Comparison of ENCODE assay signal across 27 mouse cellular contexts in genomic region chr6:87743281-87743680, GRCm38 (mm10). TPM values are rescaled to one million over a fixed set of nuclear protein-coding genes. Genes with fewer than 3 reads are reported as not detected.
A peak's percentile ranks its signal among the peaks of the same experiment; 100 is the strongest.
DNase-seq lines count a peak whose midpoint lies in the region; ATAC-seq and TF ChIP-seq lines count a peak whose summit lies in the region.
"Had no signal": no experiment of that assay in that cellular context is flagged by ENCODE, and none has a peak within 500 bp of the region (broad histone marks: within the 10 kb centered on the region; RNA-seq: fewer than 3 reads in every experiment).

No protein-coding gene starts in this region.

- in situ Hi-C loops in CH12.LX (cut with MboI; ENCODE audit: low pct_ligation_motif_present, low pct_unique_long_range_greater_than_20kb, low sequenced_read_pairs), result no loop called here

- no peaks in the 10 kb centered on the region for H3K79me2 ChIP-seq in CH12.LX (replicated peaks; ENCODE audit: control insufficient read depth, extremely low read depth, insufficient read depth, poor library complexity, severe bottlenecking)

- no peak for ATAC-seq in heart, embryonic 12.5 days (ENCODE audit: insufficient number of reproducible peaks, low FRiP score)
- no peak for ATAC-seq in limb, embryonic 14.5 days (ENCODE audit: low FRiP score, low read depth)
- ATAC-seq: CD4-positive, CD25-positive, alpha-beta regulatory T cell, adult 4 months; forebrain, embryonic 16.5 days; intestine, postnatal 0 days had no signal

- no peak overlapping the region for H3K4me2 ChIP-seq in heart, embryonic 12.5 days
- H3K4me2 ChIP-seq in limb, embryonic 14.5 days (replicated peaks; ENCODE audit: low read depth, low read length, severe bottlenecking), result no peak overlapping the region
- no peak overlapping the region; the same call in 1 of the 2 replicates for H3K4me2 ChIP-seq in CH12.LX (ENCODE audit: insufficient read depth, low read depth, poor library complexity, severe bottlenecking)
- H3K4me2 ChIP-seq: embryonic facial prominence, embryonic 13.5 days; hindbrain, embryonic 14.5 days; limb, embryonic 13.5 days; lung, embryonic 15.5 days; midbrain, embryonic 11.5 days; neural tube, embryonic 13.5 days had no signal

- no peak overlapping the region for H3K27ac ChIP-seq in heart, embryonic 12.5 days (ENCODE audit: poor library complexity, severe bottlenecking)
- H3K27ac ChIP-seq in limb, embryonic 14.5 days (replicated peaks; ENCODE audit: low read depth, low read length), result no peak overlapping the region
- H3K27ac ChIP-seq in limb, embryonic 10.5 days, result no peak overlapping the region
- no peak overlapping the region for H3K27ac ChIP-seq in CH12.LX (ENCODE audit: insufficient read depth, low read depth)
- H3K27ac ChIP-seq in kidney, adult 2 months (ENCODE audit: insufficient read depth, low read depth, low read length), result no peak overlapping the region
- H3K27ac ChIP-seq: embryonic facial prominence, embryonic 13.5 days; hindbrain, embryonic 14.5 days; limb, embryonic 13.5 days; lung, embryonic 15.5 days; neural tube, embryonic 13.5 days had no signal

- no peaks in the 10 kb centered on the region for H3K27me3 ChIP-seq in heart, embryonic 12.5 days (replicated peaks)
- H3K27me3 ChIP-seq in limb, embryonic 14.5 days (ENCODE audit: control insufficient read depth, insufficient read depth, low read length), result no peaks in the 10 kb centered on the region
- H3K27me3 ChIP-seq in limb, embryonic 10.5 days (ENCODE audit: low read depth, poor library complexity, severe bottlenecking), result 0 out of 2 replicates have a peak, but pooled peaks cover 3% of the 10 kb centered on the region
- H3K27me3 ChIP-seq in CH12.LX (replicated peaks), result no peaks in the 10 kb centered on the region
- H3K27me3 ChIP-seq in kidney, adult 2 months (replicated peaks; ENCODE audit: control insufficient read depth, insufficient read depth, low read length), result no peaks in the 10 kb centered on the region
- H3K27me3 ChIP-seq: embryonic facial prominence, embryonic 13.5 days; limb, embryonic 13.5 days; lung, embryonic 15.5 days; neural tube, embryonic 13.5 days had no signal

- H3K4me1 ChIP-seq in heart, embryonic 12.5 days (replicated peaks), result peaks cover 32% of the 10 kb centered on the region
- peaks cover 5% of the 10 kb centered on the region; the same call in 1 of the 2 replicates for H3K4me1 ChIP-seq in limb, embryonic 14.5 days (ENCODE audit: control insufficient read depth, insufficient read depth, low read length)
- peaks cover under 1% of the 10 kb centered on the region; the same call in 1 of the 2 replicates for H3K4me1 ChIP-seq in limb, embryonic 10.5 days
- peaks cover 27 to 54% of the 10 kb centered on the region in 2 experiments for H3K4me1 ChIP-seq in CH12.LX (ENCODE audit: control insufficient read depth in 1 of 2, insufficient read depth in 2 of 2)
- H3K4me1 ChIP-seq in kidney, adult 2 months (ENCODE audit: control insufficient read depth, insufficient read depth, low read length), result no peaks in the 10 kb centered on the region
- H3K4me1 ChIP-seq: limb, embryonic 13.5 days had no signal

- 69% methylated on average over 5 of the region's 5 CpGs for WGBS in heart, embryonic 12.5 days
- 77% methylated on average over 5 of the region's 5 CpGs for WGBS in limb, embryonic 14.5 days
- 87% methylated on average over 5 of the region's 5 CpGs for WGBS in limb, embryonic 10.5 days
- 79% methylated on average over 5 of the region's 5 CpGs for WGBS in kidney, adult 2 months

- TF ChIP-seq POLR2A in limb, embryonic 14.5 days (IDR thresholded peaks at IDR 0.05; ENCODE audit: borderline replicate concordance, extremely low read depth, insufficient read depth, insufficient read length), result no peak
- TF ChIP-seq POLR2A in CH12.LX (IDR thresholded peaks at IDR 0.05; ENCODE audit: low read depth, low read length), result no peak
- TF ChIP-seq POLR2A in kidney, adult 2 months (IDR thresholded peaks at IDR 0.05; ENCODE audit: low read depth, low read length), result no peak

- no peak for TF ChIP-seq CTCF in CH12.LX (conservative IDR thresholded peaks at IDR 0.05 in 1 of 2, IDR thresholded peaks at IDR 0.05 in 1 of 2; ENCODE audit: low read depth in 2 of 2, low read length in 2 of 2)
- no peak for TF ChIP-seq CTCF in kidney, adult 2 months (conservative IDR thresholded peaks at IDR 0.05; ENCODE audit: insufficient read depth, insufficient read length, low read depth, low read length)

- DNase-seq in heart, adult 11 months, result peak; percentile 94
- peak; percentile 10 for DNase-seq in limb, embryonic 14.5 days (ENCODE audit: low spot score)
- DNase-seq in limb, embryonic 10.5 days (ENCODE audit: low spot score), result no peak
- DNase-seq in CH12.LX (ENCODE audit: extremely low read depth), result peak; percentile 24
- DNase-seq in natural killer cell, adult 2 months (ENCODE audit: low spot score in 2 of 2), result peak; percentile 28 to 31
- no peak for DNase-seq in kidney, adult 2 months
- no peak for DNase-seq in cerebellum, adult 11-12 months
- DNase-seq: adrenal gland, postnatal 25 days; cerebellum, adult 18-20 months; kidney, postnatal 14 days; right cerebral cortex, postnatal 25 days; spleen, adult 18-20 months; thymus, adult 18-20 months; thymus, postnatal 25 days had no signal

- no peaks in the 10 kb centered on the region for H3K9me3 ChIP-seq in heart, embryonic 12.5 days (replicated peaks)
- H3K9me3 ChIP-seq in limb, embryonic 14.5 days (ENCODE audit: control insufficient read depth, low read length), result no peaks in the 10 kb centered on the region
- H3K9me3 ChIP-seq in limb, embryonic 10.5 days (replicated peaks), result no peaks in the 10 kb centered on the region
- no peaks in the 10 kb centered on the region for H3K9me3 ChIP-seq in CH12.LX (replicated peaks; ENCODE audit: low read length)
- H3K9me3 ChIP-seq: embryonic facial prominence, embryonic 13.5 days; limb, embryonic 13.5 days; lung, embryonic 15.5 days; neural tube, embryonic 13.5 days had no signal

- H3K36me3 ChIP-seq in heart, embryonic 12.5 days, result no peaks in the 10 kb centered on the region
- no peaks in the 10 kb centered on the region for H3K36me3 ChIP-seq in limb, embryonic 14.5 days (ENCODE audit: control insufficient read depth, insufficient read depth, low read length)
- H3K36me3 ChIP-seq in limb, embryonic 10.5 days, result no peaks in the 10 kb centered on the region
- H3K36me3 ChIP-seq in CH12.LX (replicated peaks in 1 of 2; ENCODE audit: control insufficient read depth in 1 of 2, insufficient read depth in 1 of 2, low read length in 1 of 2), result peaks cover 0 to 3% of the 10 kb centered on the region in 2 experiments
- no peaks in the 10 kb centered on the region for H3K36me3 ChIP-seq in kidney, adult 2 months (ENCODE audit: control insufficient read depth, insufficient read depth, low read length)
- H3K36me3 ChIP-seq: embryonic facial prominence, embryonic 13.5 days; limb, embryonic 13.5 days; lung, embryonic 15.5 days; neural tube, embryonic 13.5 days had no signal

- dilution Hi-C loops in CH12.LX (cut with MboI; ENCODE audit: extremely low pct_ligation_motif_present, extremely low pct_unique_long_range_greater_than_20kb, low sequenced_read_pairs), result no loop called here

- TF ChIP-seq EP300 in CH12.LX (IDR thresholded peaks at IDR 0.05; ENCODE audit: low read length), result no peak

- no peak for TF ChIP-seq RAD21 in CH12.LX (IDR thresholded peaks at IDR 0.05; ENCODE audit: low read depth, low read length)

- H3K4me3 ChIP-seq in heart, embryonic 12.5 days, result no peak overlapping the region
- H3K4me3 ChIP-seq in limb, embryonic 14.5 days (replicated peaks; ENCODE audit: low read length), result no peak overlapping the region
- no peak overlapping the region for H3K4me3 ChIP-seq in limb, embryonic 10.5 days
- H3K4me3 ChIP-seq in CH12.LX (replicated peaks in 1 of 3; ENCODE audit: low read depth in 2 of 3, low read length in 2 of 3, poor library complexity in 1 of 3), result peak overlapping the region in 1 of 3 experiments; percentile 8
- H3K4me3 ChIP-seq in kidney, adult 2 months (ENCODE audit: insufficient read depth, low read depth, low read length), result no peak overlapping the region
- H3K4me3 ChIP-seq: embryonic facial prominence, embryonic 13.5 days; limb, embryonic 13.5 days; lung, embryonic 15.5 days; myocyte; neural tube, embryonic 13.5 days had no signal

- H3K9ac ChIP-seq in heart, embryonic 12.5 days, result no peak overlapping the region
- no peak overlapping the region for H3K9ac ChIP-seq in limb, embryonic 14.5 days (ENCODE audit: low read depth, low read length, severe bottlenecking)
- peak overlapping the region; percentile 2; the same call in 1 of the 2 replicates for H3K9ac ChIP-seq in CH12.LX (ENCODE audit: insufficient read depth, low read depth)
- H3K9ac ChIP-seq: embryonic facial prominence, embryonic 13.5 days; hindbrain, embryonic 14.5 days; limb, embryonic 13.5 days; lung, embryonic 15.5 days; neural tube, embryonic 13.5 days had no signal

TF ChIP-seq in CH12.LX, 34 proteins besides CTCF, POLR2A, EP300 and RAD21 (continues in another document):
- TF ChIP-seq MAZ (IDR thresholded peaks at IDR 0.05; ENCODE audit: low read depth, low read length), result no peak
- TF ChIP-seq PAX5 (IDR thresholded peaks at IDR 0.05; ENCODE audit: low read length), result no peak
- no peak for TF ChIP-seq HCFC1 (IDR thresholded peaks at IDR 0.05; ENCODE audit: low read depth, low read length)
- no peak for TF ChIP-seq NELFE (IDR thresholded peaks at IDR 0.05; ENCODE audit: low read depth, low read length)
- TF ChIP-seq POLR2AphosphoS2 (IDR thresholded peaks at IDR 0.05; ENCODE audit: low read depth, low read length), result no peak
- TF ChIP-seq IRF4 (IDR thresholded peaks at IDR 0.05; ENCODE audit: low read depth, low read length), result no peak
- no peak for TF ChIP-seq E2F4 (IDR thresholded peaks at IDR 0.05; ENCODE audit: insufficient replicate concordance, low read depth, low read length)

RNA-seq across cellular contexts. Expression of gene Efcc1, which starts 12.6 kb away (rescaled TPM):
- 0.46 and 0.73 TPM in 2 replicates for polyA plus RNA-seq in heart, embryonic 12.5 days (2016; fragmentation: Nextera tagmentation; extraction: Ambion mirVana)
- 0.98 and 1.3 TPM in 2 replicates for polyA plus RNA-seq in limb, embryonic 14.5 days (2012; rRNA removed)
- polyA plus RNA-seq in limb, embryonic 14.5 days (2014; fragmentation: Nextera tagmentation; extraction: Ambion mirVana), result 0.64 and 0.80 TPM in 2 replicates
- polyA plus RNA-seq in limb, embryonic 10.5 days (2016; fragmentation: Nextera tagmentation; extraction: Ambion mirVana), result 0.08 and 0.18 TPM in 2 replicates
- not detected in 2 replicates for total RNA-seq in CH12.LX (2012; rRNA removed)
- total RNA-seq in CH12.LX (2014; rRNA removed), result not detected in 2 replicates
- 0.14 and 0.18 TPM in 2 replicates for polyA plus RNA-seq in CH12.LX (2012; ENCODE audit: insufficient read length, low read depth)
- polyA plus RNA-seq in kidney, adult 2 months (2012; rRNA removed), result 2.7 and 3.0 TPM in 2 replicates

RNA-seq across cellular contexts. Expression of gene Gp9, which starts 34.6 kb away (rescaled TPM):
- 6.2 and 8.2 TPM in 2 replicates for polyA plus RNA-seq in heart, embryonic 12.5 days (2016; fragmentation: Nextera tagmentation; extraction: Ambion mirVana)
- polyA plus RNA-seq in limb, embryonic 14.5 days (2012; rRNA removed), result 1.4 and 2.5 TPM in 2 replicates
- polyA plus RNA-seq in limb, embryonic 14.5 days (2014; fragmentation: Nextera tagmentation; extraction: Ambion mirVana), result 1.9 and 2.0 TPM in 2 replicates
- polyA plus RNA-seq in limb, embryonic 10.5 days (2016; fragmentation: Nextera tagmentation; extraction: Ambion mirVana), result 1.6 and 2.1 TPM in 2 replicates
- total RNA-seq in CH12.LX (2012; rRNA removed) (not detected in 2 replicates), CH12.LX (2014; rRNA removed) (not detected in 2 replicates)
- polyA plus RNA-seq in CH12.LX (2012; ENCODE audit: insufficient read length, low read depth), result not detected in 2 replicates
- polyA plus RNA-seq in kidney, adult 2 months (2012; rRNA removed), result 0.66 and 1.1 TPM in 2 replicates
- total RNA-seq: adrenal gland, postnatal 25 days; gastrocnemius, postnatal 36 days; midbrain, postnatal 0 days had no signal
- polyA plus RNA-seq: CD4-positive, CD25-positive, alpha-beta regulatory T cell, adult 4 months; midbrain, postnatal 0 days; myocyte had no signal

Comparison
In these comparisons a context has a peak if more than half of its experiments do, and no peak if none do; other contexts are left out.
1. DNase-seq: peak in heart, adult 11 months (single experiment), limb, embryonic 14.5 days (single experiment), CH12.LX (single experiment) and natural killer cell, adult 2 months (2 of 2); none in limb, embryonic 10.5 days (single experiment), kidney, adult 2 months (single experiment) and cerebellum, adult 11-12 months (single experiment).